Mouse (Mus musculus): ENCODE data around the gene Zfand3.

The Zfand3 gene

GRCm38 (mm10) chr17:30004203-30005102 lies at the start of gene Zfand3:
TSS of gene Zfand3 (plus strand) at chr17:30004733.
- peak; percentile 98 for DNase-seq (ENCODE audit: low read depth)

GRCm38 (mm10) chr17:29955880-29956279 lies 48.7 kb upstream of the Zfand3 start:
- DNase-seq (ENCODE audit: low read depth), result no peak

- no peak for DNase-seq (ENCODE audit: low read depth)
Measured at GRCm38 (mm10) chr17:29963730-29964259, 40.7 kb upstream of the Zfand3 start.

- DNase-seq (ENCODE audit: low read depth), result no peak
Measured at GRCm38 (mm10) chr17:29965506-29965905, 39.0 kb upstream of the Zfand3 start.

- DNase-seq (ENCODE audit: low read depth), result no peak
Measured at GRCm38 (mm10) chr17:29970037-29970555, 34.4 kb upstream of the Zfand3 start, which contains the start of gene Mdga1. TSS of gene Mdga1 (minus strand) at chr17:29970087.

- no peak for DNase-seq (ENCODE audit: low read depth)
Measured at GRCm38 (mm10) chr17:29971761-29972432, 32.6 kb upstream of the Zfand3 start.

GRCm38 (mm10) chr17:29973226-29973625 lies 31.3 kb upstream of the Zfand3 start:
- no peak for DNase-seq (ENCODE audit: low read depth)

- DNase-seq (ENCODE audit: low read depth), result peak; percentile 94
Measured at GRCm38 (mm10) chr17:29975731-29976130, 28.8 kb upstream of the Zfand3 start.

GRCm38 (mm10) chr17:29979020-29979419 lies 25.5 kb upstream of the Zfand3 start:
- DNase-seq (ENCODE audit: low read depth), result no peak

- DNase-seq (ENCODE audit: low read depth), result peak; percentile 65
Measured at GRCm38 (mm10) chr17:29979841-29980240, 24.7 kb upstream of the Zfand3 start.

- DNase-seq (ENCODE audit: low read depth), result no peak
Measured at GRCm38 (mm10) chr17:29981568-29981967, 23.0 kb upstream of the Zfand3 start.

- DNase-seq (ENCODE audit: low read depth), result no peak
Measured at GRCm38 (mm10) chr17:29983190-29983589, 21.3 kb upstream of the Zfand3 start.

- no peak for DNase-seq (ENCODE audit: low read depth)
Measured at GRCm38 (mm10) chr17:29984931-29985330, 19.6 kb upstream of the Zfand3 start.

- DNase-seq (ENCODE audit: low read depth), result peak; percentile 21
Measured at GRCm38 (mm10) chr17:29985534-29985933, 19.0 kb upstream of the Zfand3 start.

GRCm38 (mm10) chr17:29988141-29988540 lies 16.4 kb upstream of the Zfand3 start:
- DNase-seq (ENCODE audit: low read depth), result no peak

GRCm38 (mm10) chr17:29989653-29990052 lies 14.9 kb upstream of the Zfand3 start:
- DNase-seq (ENCODE audit: low read depth), result no peak

- peak; percentile 75 for DNase-seq (ENCODE audit: low read depth)
Measured at GRCm38 (mm10) chr17:29990136-29990535, 14.4 kb upstream of the Zfand3 start.

- DNase-seq (ENCODE audit: low read depth), result no peak
Measured at GRCm38 (mm10) chr17:29990845-29991244, 13.7 kb upstream of the Zfand3 start.

- DNase-seq (ENCODE audit: low read depth), result peak; percentile 52
Measured at GRCm38 (mm10) chr17:29993488-29993887, 11.0 kb upstream of the Zfand3 start.

- DNase-seq (ENCODE audit: low read depth), result peak; percentile 87
Measured at GRCm38 (mm10) chr17:29994011-29994410, 10.5 kb upstream of the Zfand3 start.

- no peak for DNase-seq (ENCODE audit: low read depth)
Measured at GRCm38 (mm10) chr17:29994459-29994858, 10.1 kb upstream of the Zfand3 start.

GRCm38 (mm10) chr17:29995986-29996385 lies 8.5 kb upstream of the Zfand3 start:
- DNase-seq (ENCODE audit: low read depth), result no peak

- DNase-seq (ENCODE audit: low read depth), result no peak
Measured at GRCm38 (mm10) chr17:29997726-29998125, 6.8 kb upstream of the Zfand3 start.

Data from NIH3T3 (cell line).